Mouse (Mus musculus) bone marrow macrophage, adult 2 months (primary cell): ENCODE results near the gene Plcxd1.

Experiments
- CTCF ChIP-seq: IDR thresholded peaks from 2 replicates; pipeline ENCODE4 v1.5.1; 2012; ENCODE audit warnings: low read depth, mild to moderate bottlenecking, low read length, moderate library complexity
- POLR2A ChIP-seq: IDR thresholded peaks from 2 replicates; pipeline ENCODE4 v1.6.1; 2012; ENCODE audit warnings: mild to moderate bottlenecking, low read depth, low read length, borderline replicate concordance

GRCm38 (mm10) chr5:110140424-110140823, 40.7 kb downstream of the Plcxd1 start:
- no peak for TF ChIP-seq CTCF
- no peak for TF ChIP-seq POLR2A
